12 mouse cellular contexts compared by ENCODE assay signal in genomic region chr16:33732846-33733580, GRCm38 (mm10). TPM values are rescaled to one million over a fixed set of nuclear protein-coding genes. Genes with fewer than 3 reads are reported as not detected.
A peak's percentile ranks its signal among the peaks of the same experiment; 100 is the strongest.
DNase-seq lines count a peak whose midpoint lies in the region; ATAC-seq and TF ChIP-seq lines count a peak whose summit lies in the region.
"Had no signal": no experiment of that assay in that cellular context is flagged by ENCODE, and none has a peak within 500 bp of the region (broad histone marks: within the 10 kb centered on the region; RNA-seq: fewer than 3 reads in every experiment).

No protein-coding gene starts in this region.

- peak in 1 of 2 experiments; percentile 53 for DNase-seq in cerebellum, adult 2 months
- no peak for DNase-seq in cerebellum, adult 11-12 months
- DNase-seq in spleen, adult 2 months (ENCODE audit: low read depth in 1 of 2, low spot score in 2 of 2) = peak; percentile 64 to 86
- DNase-seq in spleen, postnatal 4 days (ENCODE audit: low spot score in 2 of 2) = no peak
- no peak for DNase-seq in urinary bladder, adult 18-20 months (ENCODE audit: low spot score in 2 of 2)
- DNase-seq in thymus, adult 2 months = no peak
- no peak for DNase-seq in kidney, adult 9 months
- DNase-seq: heart, postnatal 10 days; lung, postnatal 10 days had no signal

- H3K4me3 ChIP-seq in cerebellum, adult 2 months (replicated peaks; ENCODE audit: insufficient read depth, low read depth, low read length) = no peak overlapping the region
- no peak overlapping the region for H3K4me3 ChIP-seq in spleen, adult 2 months (ENCODE audit: extremely low read depth, insufficient read depth, insufficient read length)
- no peak overlapping the region for H3K4me3 ChIP-seq in liver, embryonic 12.5 days
- H3K4me3 ChIP-seq in thymus, adult 2 months (ENCODE audit: control insufficient read depth, insufficient read depth, low read length) = no peak overlapping the region
- H3K4me3 ChIP-seq: embryonic facial prominence, embryonic 10.5 days; neural tube, embryonic 12.5 days had no signal

- H3K27ac ChIP-seq in cerebellum, adult 2 months (ENCODE audit: insufficient read depth, low read length) = 0 out of 2 replicates have a peak overlapping the region, but pooled peaks have one; percentile 3
- H3K27ac ChIP-seq in spleen, adult 2 months (ENCODE audit: insufficient read depth, low read length) = peak overlapping the region; percentile 87
- 0 out of 2 replicates have a peak overlapping the region, but pooled peaks have one; percentile 37 for H3K27ac ChIP-seq in liver, embryonic 12.5 days
- no peak overlapping the region for H3K27ac ChIP-seq in thymus, adult 2 months (ENCODE audit: control insufficient read depth, insufficient read depth, low read length)
- H3K27ac ChIP-seq: neural tube, embryonic 12.5 days had no signal

- H3K9me3 ChIP-seq in liver, embryonic 12.5 days (replicated peaks) = no peaks in the 10 kb centered on the region
- H3K9me3 ChIP-seq: embryonic facial prominence, embryonic 10.5 days; neural tube, embryonic 12.5 days had no signal

- H3K4me1 ChIP-seq in cerebellum, adult 2 months (ENCODE audit: control insufficient read depth, insufficient read depth, low read length) = peaks cover 25% of the 10 kb centered on the region
- peaks cover 34% of the 10 kb centered on the region; the same call in 1 of the 2 replicates for H3K4me1 ChIP-seq in spleen, adult 2 months (ENCODE audit: control insufficient read depth, insufficient read depth, insufficient read length)
- peaks cover 36% of the 10 kb centered on the region for H3K4me1 ChIP-seq in liver, embryonic 12.5 days
- no peaks in the 10 kb centered on the region for H3K4me1 ChIP-seq in thymus, adult 2 months (replicated peaks; ENCODE audit: control insufficient read depth, insufficient read depth, low read length)

- H3K4me2 ChIP-seq in liver, embryonic 12.5 days = no peak overlapping the region
- H3K4me2 ChIP-seq: neural tube, embryonic 12.5 days had no signal

- no peak; the same call in 1 of the 2 replicates for ATAC-seq in liver, embryonic 12.5 days

- WGBS in cerebellum, adult 2 months = 29% methylated on average over 15 of the region's 15 CpGs
- 34% methylated on average over 15 of the region's 15 CpGs for WGBS in spleen, adult 2 months
- 48% methylated on average over 15 of the region's 15 CpGs for WGBS in liver, embryonic 12.5 days (ENCODE audit: insufficient replicate concordance)
- 58% methylated on average over 15 of the region's 15 CpGs for WGBS in thymus, adult 2 months

- no peak overlapping the region for H3K9ac ChIP-seq in liver, embryonic 12.5 days
- H3K9ac ChIP-seq: neural tube, embryonic 12.5 days had no signal

- peaks cover 5% of the 10 kb centered on the region; the same call in 1 of the 2 replicates for H3K36me3 ChIP-seq in spleen, adult 2 months (ENCODE audit: control insufficient read depth, insufficient read depth, low read length)
- peaks cover 18% of the 10 kb centered on the region for H3K36me3 ChIP-seq in liver, embryonic 12.5 days
- peaks cover 15% of the 10 kb centered on the region for H3K36me3 ChIP-seq in thymus, adult 2 months (ENCODE audit: control insufficient read depth, insufficient read depth, low read length)

- TF ChIP-seq CTCF in cerebellum, adult 2 months (IDR thresholded peaks at IDR 0.05; ENCODE audit: borderline replicate concordance, insufficient read depth, low read depth, low read length) = no peak
- TF ChIP-seq CTCF in spleen, adult 2 months (IDR thresholded peaks at IDR 0.05; ENCODE audit: extremely low read depth, insufficient read depth, insufficient read length, insufficient replicate concordance) = no peak
- no peak for TF ChIP-seq CTCF in thymus, adult 2 months (IDR thresholded peaks at IDR 0.05; ENCODE audit: borderline replicate concordance, control insufficient read depth, extremely low read depth, insufficient read depth, low read length, poor library complexity)

- TF ChIP-seq POLR2A in cerebellum, adult 2 months (IDR thresholded peaks at IDR 0.05; ENCODE audit: borderline replicate concordance, insufficient read depth, low read length) = no peak
- TF ChIP-seq POLR2A in spleen, adult 2 months (IDR thresholded peaks at IDR 0.05; ENCODE audit: low read depth, low read length) = no peak
- no peak for TF ChIP-seq POLR2A in thymus, adult 2 months (IDR thresholded peaks at IDR 0.05; ENCODE audit: control insufficient read depth, extremely low read depth, insufficient read depth, low read length, poor library complexity)

- no peaks in the 10 kb centered on the region for H3K27me3 ChIP-seq in cerebellum, adult 2 months (ENCODE audit: control insufficient read depth, insufficient read depth, low read length)
- no peaks in the 10 kb centered on the region for H3K27me3 ChIP-seq in spleen, adult 2 months (ENCODE audit: control insufficient read depth, insufficient read depth, low read length)
- no peaks in the 10 kb centered on the region for H3K27me3 ChIP-seq in liver, embryonic 12.5 days (replicated peaks)
- H3K27me3 ChIP-seq in thymus, adult 2 months (ENCODE audit: control insufficient read depth, insufficient read depth, low read length) = no peaks in the 10 kb centered on the region
- H3K27me3 ChIP-seq: neural tube, embryonic 12.5 days had no signal

RNA-seq across cellular contexts. Expression of gene Heg1, which starts 48.8 kb away (rescaled TPM):
- polyA plus RNA-seq in cerebellum, adult 2 months (2012; rRNA removed) = 21.9 and 24.4 TPM in 2 replicates
- 36.0 and 42.4 TPM in 2 replicates for polyA plus RNA-seq in spleen, adult 2 months (2012; rRNA removed)
- 8.5 and 8.9 TPM in 2 replicates for polyA plus RNA-seq in liver, embryonic 12.5 days (2016; fragmentation: Nextera tagmentation; extraction: Ambion mirVana)
- polyA plus RNA-seq in thymus, adult 2 months (2012; rRNA removed) = 39.1 and 43.7 TPM in 2 replicates

Comparison
In these comparisons a context has a peak if more than half of its experiments do, and no peak if none do; other contexts are left out.
1. DNase-seq: peak in spleen, adult 2 months (2 of 2); none in cerebellum, adult 11-12 months (single experiment), spleen, postnatal 4 days (0 of 2), urinary bladder, adult 18-20 months (0 of 2), thymus, adult 2 months (single experiment) and kidney, adult 9 months (single experiment).